Mouse (Mus musculus) liver, embryonic 16.5 days (tissue): Measurements from ENCODE around the gene Mbnl1. TPM values are rescaled to one million over a fixed set of nuclear protein-coding genes. Genes with fewer than 3 reads are reported as not detected.

ENCODE experiments used
- ATAC-seq: fragments of 200-750 bp; cut with Nextera tagmentation; 2 replicates; pipeline ENCODE4 v1.8.0; 2017; ENCODE audit warnings: low read depth, mild to moderate bottlenecking, moderate number of reproducible peaks, moderate library complexity
- H3K27ac ChIP-seq: fragments of 300-500 bp; sonication (generic); 2 replicates; pipeline ENCODE4 v1.5.1; 2014; ENCODE audit warnings: mild to moderate bottlenecking, low read length
- H3K27me3 ChIP-seq: fragments of 300-500 bp; sonication (generic); 2 replicates; pipeline ENCODE4 v1.6.1; 2014; ENCODE audit warnings: low read depth, low read length, mixed read lengths; ENCODE audit not compliant: control insufficient read depth, insufficient read depth
- H3K36me3 ChIP-seq: fragments of 300-500 bp; sonication (generic); 2 replicates; pipeline ENCODE4 v1.6.1; 2014; ENCODE audit warnings: mild to moderate bottlenecking; ENCODE audit not compliant: control insufficient read depth, insufficient read depth
- H3K4me1 ChIP-seq: fragments of 300-500 bp; sonication (generic); 2 replicates; pipeline ENCODE4 v1.6.1; 2014; ENCODE audit warnings: low read depth, low read length, mixed read lengths; ENCODE audit not compliant: control insufficient read depth
- H3K4me2 ChIP-seq: fragments of 300-500 bp; sonication (generic); 2 replicates; pipeline ENCODE4 v1.6.1; 2014; ENCODE audit warnings: low read depth, low read length, mixed read lengths
- H3K4me3 ChIP-seq: fragments of 300-500 bp; sonication (generic); 2 replicates; pipeline ENCODE4 v1.5.1; 2014; ENCODE audit warnings: low read depth, mild to moderate bottlenecking, low read length
- H3K9ac ChIP-seq: fragments of 300-500 bp; sonication (generic); 2 replicates; pipeline ENCODE4 v1.6.1; 2014; ENCODE audit warnings: low read depth, low read length
- H3K9me3 ChIP-seq: fragments of 300-500 bp; sonication (generic); replicated peaks from 2 replicates; pipeline ENCODE4 v1.6.1; 2016; ENCODE audit warnings: low read length; ENCODE audit not compliant: control insufficient read depth
- WGBS: fragments of 180-500 bp; shearing (Covaris S2); extraction: QIAGEN DNeasy Blood & Tissue Kit; methylation state at CpG from one replicate; pipeline ENCODE4 v1.1.7; 2014; ENCODE audit not compliant: insufficient replicate concordance; 5-methylcytosine and 5-hydroxymethylcytosine counted together
- polyA plus RNA-seq: library from polyadenylated mRNA; unstranded; fragments of >200 nt; fragmentation: Nextera tagmentation; extraction: Ambion mirVana; gene quantifications from 2 replicates; pipeline ENCODE4 v1.2.1, GENCODE M21; 2015

Gene Mbnl1
- polyA plus RNA-seq, 1 experiment from 2014 or later, result 88.7 TPM

- no peak overlapping the region for H3K4me3 ChIP-seq
- no peak overlapping the region for H3K9ac ChIP-seq
- no peaks in the 10 kb centered on the region; the same call in none of the 2 replicates for H3K4me1 ChIP-seq
- peaks cover 15% of the 10 kb centered on the region for H3K36me3 ChIP-seq
- ATAC-seq, result no peak
- 87% methylated on average over 7 of the region's 7 CpGs for WGBS
- no peak overlapping the region for H3K4me2 ChIP-seq
- H3K27me3 ChIP-seq, result no peaks in the 10 kb centered on the region
- H3K9me3 ChIP-seq, result no peaks in the 10 kb centered on the region
- no peak overlapping the region for H3K27ac ChIP-seq
These were observed 141.9 kb downstream of the Mbnl1 start for GRCm38 (mm10) chr3:60614516-60614915.

- Histone ChIP-seq H3K9ac (no peak overlapping the region), H3K27ac (no peak overlapping the region), H3K4me1 (no peaks in the 10 kb centered on the region; the same call in none of the 2 replicates), H3K4me2 (no peak overlapping the region), H3K9me3 (no peaks in the 10 kb centered on the region), H3K36me3 (peaks cover 15% of the 10 kb centered on the region), H3K27me3 (no peaks in the 10 kb centered on the region), H3K4me3 (no peak overlapping the region)
- WGBS, result 79% methylated on average over 11 of the region's 11 CpGs
- peak; percentile 27; the same call in 1 of the 2 replicates for ATAC-seq
These were observed 142.5 kb downstream of the Mbnl1 start for GRCm38 (mm10) chr3:60615057-60615606.

GRCm38 (mm10) chr3:60615615-60616014 lies 143.0 kb downstream of the Mbnl1 start:
- Histone ChIP-seq H3K9me3 (no peaks in the 10 kb centered on the region), H3K4me1 (no peaks in the 10 kb centered on the region; the same call in none of the 2 replicates), H3K27me3 (no peaks in the 10 kb centered on the region), H3K27ac (no peak overlapping the region), H3K4me3 (no peak overlapping the region), H3K36me3 (peaks cover 15% of the 10 kb centered on the region), H3K4me2 (no peak overlapping the region), H3K9ac (no peak overlapping the region)
- WGBS, result 70% methylated on average over 7 of the region's 7 CpGs
- no peak for ATAC-seq

GRCm38 (mm10) chr3:60616147-60616546 lies 143.5 kb downstream of the Mbnl1 start:
- no peaks in the 10 kb centered on the region; the same call in 1 of the 2 replicates for H3K4me1 ChIP-seq
- no peak overlapping the region for H3K9ac ChIP-seq
- WGBS, result 52% methylated on average over 2 of the region's 2 CpGs
- H3K27ac ChIP-seq, result no peak overlapping the region
- ATAC-seq, result no peak
- H3K4me3 ChIP-seq, result no peak overlapping the region
- no peaks in the 10 kb centered on the region for H3K9me3 ChIP-seq
- peaks cover 16% of the 10 kb centered on the region for H3K36me3 ChIP-seq
- H3K4me2 ChIP-seq, result no peak overlapping the region
- no peaks in the 10 kb centered on the region for H3K27me3 ChIP-seq

GRCm38 (mm10) chr3:60617643-60618042 lies 145.0 kb downstream of the Mbnl1 start:
- Histone ChIP-seq H3K9ac (no peak overlapping the region), H3K27me3 (no peaks in the 10 kb centered on the region), H3K9me3 (no peaks in the 10 kb centered on the region), H3K27ac (no peak overlapping the region), H3K4me2 (no peak overlapping the region), H3K4me1 (no peaks in the 10 kb centered on the region; the same call in 1 of the 2 replicates), H3K4me3 (no peak overlapping the region), H3K36me3 (peaks cover 18% of the 10 kb centered on the region)
- ATAC-seq, result no peak
- WGBS, result 74% methylated on average over 1 of the region's 1 CpGs

GRCm38 (mm10) chr3:60620236-60620635 lies 147.6 kb downstream of the Mbnl1 start:
- no peak overlapping the region for H3K9ac ChIP-seq
- H3K4me1 ChIP-seq, result no peaks in the 10 kb centered on the region; the same call in 1 of the 2 replicates
- peaks cover 19% of the 10 kb centered on the region for H3K36me3 ChIP-seq
- no peak overlapping the region for H3K4me3 ChIP-seq
- H3K27me3 ChIP-seq, result no peaks in the 10 kb centered on the region
- WGBS, result 76% methylated on average over 2 of the region's 2 CpGs
- no peaks in the 10 kb centered on the region for H3K9me3 ChIP-seq
- H3K4me2 ChIP-seq, result no peak overlapping the region
- no peak overlapping the region for H3K27ac ChIP-seq
- ATAC-seq, result no peak

- H3K27ac ChIP-seq, result no peak overlapping the region
- no peaks in the 10 kb centered on the region for H3K4me1 ChIP-seq
- no peaks in the 10 kb centered on the region for H3K27me3 ChIP-seq
- no peaks in the 10 kb centered on the region for H3K9me3 ChIP-seq
- 84% methylated on average over 2 of the region's 2 CpGs for WGBS
- H3K4me3 ChIP-seq, result no peak overlapping the region
- H3K36me3 ChIP-seq, result peaks cover 15% of the 10 kb centered on the region
- no peak for ATAC-seq
- no peak overlapping the region for H3K4me2 ChIP-seq
- H3K9ac ChIP-seq, result no peak overlapping the region
These were observed 158.6 kb downstream of the Mbnl1 start for GRCm38 (mm10) chr3:60631183-60631582.

- H3K9ac ChIP-seq, result no peak overlapping the region
- no peaks in the 10 kb centered on the region for H3K4me1 ChIP-seq
- H3K9me3 ChIP-seq, result no peaks in the 10 kb centered on the region
- peaks cover 12% of the 10 kb centered on the region for H3K36me3 ChIP-seq
- WGBS, result 74% methylated on average over 5 of the region's 5 CpGs
- no peak overlapping the region for H3K27ac ChIP-seq
- H3K4me2 ChIP-seq, result no peak overlapping the region
- H3K4me3 ChIP-seq, result no peak overlapping the region
- no peaks in the 10 kb centered on the region for H3K27me3 ChIP-seq
- no peak for ATAC-seq
These were observed 159.1 kb downstream of the Mbnl1 start for GRCm38 (mm10) chr3:60631754-60632153.

GRCm38 (mm10) chr3:60632796-60633466 lies 160.3 kb downstream of the Mbnl1 start:
- no peaks in the 10 kb centered on the region for H3K9me3 ChIP-seq
- no peak overlapping the region for H3K4me3 ChIP-seq
- no peaks in the 10 kb centered on the region for H3K4me1 ChIP-seq
- ATAC-seq, result no peak
- no peak overlapping the region for H3K27ac ChIP-seq
- no peak overlapping the region for H3K4me2 ChIP-seq
- 79% methylated on average over 1 of the region's 1 CpGs for WGBS
- peaks cover 12% of the 10 kb centered on the region for H3K36me3 ChIP-seq
- H3K27me3 ChIP-seq, result no peaks in the 10 kb centered on the region
- no peak overlapping the region for H3K9ac ChIP-seq
